Mouse (Mus musculus): ENCODE measurements at regions not wholly inside any gene's neighbourhood (a gene's known extent, or its start where the extent isn't known, plus 50 kb on each side); places are given as distances from the start of the nearest gene placed in this dataset.

- TF ChIP-seq CTCF (IDR thresholded peaks at IDR 0.05) = no peak
- no peak for TF ChIP-seq EP300 (IDR thresholded peaks at IDR 0.05)
These were observed 314.9 kb downstream of the Rnf144a start for GRCm38 (mm10) chr12:26100140-26100539.

Measured in lung, postnatal 0 days (tissue).